Mouse (Mus musculus) cerebellum, adult 9-10 months (tissue): Measurements from ENCODE around the gene Trim34a.
"Not testable (repeated sequence)": the region's sequence is repeated elsewhere in the genome, so short reads cannot be mapped to it uniquely, and the experiment has no call there.

Experiments
- DNase-seq: peaks from one replicate; pipeline ENCODE4 v3.0.0; 2022

Gene Trim34a

DNA sequence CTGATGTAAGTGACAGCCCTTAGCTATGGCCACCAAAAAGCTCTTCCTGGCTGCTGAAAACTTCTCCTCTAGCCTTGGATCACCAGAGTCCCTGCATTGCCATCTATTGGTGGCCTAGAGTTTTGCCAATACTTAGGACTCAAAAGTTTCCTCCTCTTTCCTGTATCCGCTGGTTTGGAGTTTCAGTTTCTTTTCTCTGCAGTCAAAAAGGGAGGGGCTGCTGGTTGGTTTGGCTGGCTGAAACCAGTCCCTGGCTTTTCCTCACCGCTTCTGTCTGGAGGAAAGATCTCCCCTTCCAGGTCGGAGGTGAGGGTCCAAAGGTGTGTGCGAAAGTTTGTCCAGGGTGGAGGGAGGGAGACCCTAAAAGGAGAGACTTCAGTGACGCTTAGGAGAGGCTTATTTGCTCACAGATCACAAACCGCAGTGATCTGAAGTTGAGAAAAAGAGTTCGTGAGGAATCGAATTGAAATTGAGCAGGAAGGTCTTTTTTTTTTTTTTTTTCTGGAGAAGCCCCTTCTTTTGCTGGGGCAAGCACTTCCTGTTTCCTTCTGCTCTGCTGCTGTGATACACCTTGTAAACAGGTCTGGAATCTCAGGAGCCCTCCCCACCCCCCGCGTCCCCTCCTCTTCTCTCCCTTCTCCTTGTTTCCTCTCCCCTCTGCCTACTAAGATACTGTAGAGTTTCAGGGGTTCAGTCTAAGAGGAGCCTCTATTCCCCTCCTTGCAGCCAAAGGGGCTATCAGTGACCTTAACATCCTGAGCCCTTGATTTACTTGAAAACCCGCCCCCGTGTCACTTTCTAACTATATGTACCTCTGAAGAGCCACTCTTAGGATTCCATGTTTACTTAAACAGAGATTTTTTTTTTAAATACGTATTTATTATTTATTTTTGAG, at the start of gene Trim34a:
TSS of gene Trim34a (plus strand) at position 171 of the 895 bp plus-strand sequence.
- no peak for DNase-seq

DNA sequence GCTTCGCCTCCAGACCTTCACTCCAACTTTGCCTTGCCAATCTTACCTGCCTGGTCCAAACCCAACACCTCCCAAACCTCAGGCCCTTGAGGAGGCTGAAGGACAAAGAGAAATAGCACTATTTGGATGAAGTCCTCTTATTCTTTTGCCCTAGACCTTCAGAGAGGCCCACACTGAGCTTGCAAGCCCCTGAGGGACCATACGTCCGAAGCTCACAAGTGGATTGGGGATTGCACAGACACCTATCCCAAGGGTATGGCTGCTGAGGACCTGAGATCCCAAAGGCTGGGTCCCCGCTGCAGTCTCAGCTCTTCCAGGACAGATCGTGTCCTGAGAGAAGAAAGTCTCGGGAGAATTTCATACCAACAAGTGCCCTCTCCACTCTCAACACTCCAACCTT, 48.4 kb upstream of the Trim34a start, which contains the start of gene Olfr649:
TSS of gene Olfr649 (minus strand) at position 101 of the 400 bp plus-strand sequence.
- DNase-seq, result no peak

DNA sequence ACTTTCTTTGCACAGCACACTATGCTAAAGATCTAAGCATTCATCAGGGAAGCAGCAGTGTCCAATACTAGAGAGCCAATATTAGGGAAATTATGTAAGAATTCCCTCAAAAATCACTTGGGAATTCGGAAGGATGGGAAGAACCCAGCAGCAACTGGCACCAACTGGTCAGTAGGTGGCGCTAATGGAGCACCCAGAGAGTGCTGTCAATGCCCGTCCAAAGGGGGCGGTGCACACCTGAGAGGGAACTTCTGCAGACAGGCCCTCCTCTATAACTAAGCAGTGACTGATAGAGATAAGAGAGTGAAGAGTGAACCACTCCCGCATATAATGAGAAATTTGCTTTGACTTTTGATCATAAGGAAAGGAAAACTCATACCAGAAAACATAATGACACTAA, 44.4 kb upstream of the Trim34a start:
- peak; percentile 9 for DNase-seq

DNA sequence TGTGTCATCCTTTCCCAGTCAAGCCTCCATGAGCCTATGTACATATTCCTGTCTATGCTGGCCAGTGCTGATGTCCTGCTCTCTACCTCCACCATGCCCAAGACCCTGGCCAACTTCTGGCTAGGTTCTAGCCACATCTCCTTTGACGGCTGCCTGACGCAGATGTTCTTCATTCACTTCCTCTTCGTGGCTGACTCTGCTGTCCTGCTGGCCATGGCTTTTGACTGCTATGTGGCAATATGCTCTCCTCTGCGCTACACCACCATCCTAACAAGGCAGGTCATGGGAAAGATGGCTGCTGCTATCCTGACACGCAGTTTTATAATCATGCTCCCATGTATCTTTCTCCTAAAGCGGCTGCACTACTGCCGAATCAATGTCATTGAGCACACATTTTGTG, 38.1 kb upstream of the Trim34a start:
- DNase-seq, result no peak

DNA sequence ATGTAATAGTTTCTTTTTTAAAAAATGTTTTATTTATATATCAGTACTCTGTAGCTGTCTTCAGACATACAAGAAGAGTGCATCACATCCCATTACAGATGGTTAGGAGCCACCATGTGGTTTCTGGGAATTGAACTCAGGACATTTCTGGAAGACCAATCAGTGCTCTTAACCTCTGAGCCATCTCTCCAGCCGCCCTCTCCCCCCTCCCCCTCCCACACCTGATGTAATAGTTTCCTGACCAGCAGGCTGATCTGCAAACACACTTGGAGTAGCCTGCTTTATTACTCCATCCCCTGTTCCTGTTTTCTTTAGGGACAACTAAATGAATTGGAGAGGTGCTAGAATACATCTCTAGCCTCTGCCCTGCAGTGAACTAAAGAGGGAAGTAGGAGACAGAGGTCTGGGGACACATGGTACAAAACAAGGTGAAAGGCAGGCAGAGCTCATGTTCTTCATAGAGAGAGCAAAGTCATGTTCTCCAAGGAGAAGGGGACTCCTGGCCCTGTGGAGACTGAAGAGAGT, 28.2 kb upstream of the Trim34a start:
- DNase-seq, result no peak

DNA sequence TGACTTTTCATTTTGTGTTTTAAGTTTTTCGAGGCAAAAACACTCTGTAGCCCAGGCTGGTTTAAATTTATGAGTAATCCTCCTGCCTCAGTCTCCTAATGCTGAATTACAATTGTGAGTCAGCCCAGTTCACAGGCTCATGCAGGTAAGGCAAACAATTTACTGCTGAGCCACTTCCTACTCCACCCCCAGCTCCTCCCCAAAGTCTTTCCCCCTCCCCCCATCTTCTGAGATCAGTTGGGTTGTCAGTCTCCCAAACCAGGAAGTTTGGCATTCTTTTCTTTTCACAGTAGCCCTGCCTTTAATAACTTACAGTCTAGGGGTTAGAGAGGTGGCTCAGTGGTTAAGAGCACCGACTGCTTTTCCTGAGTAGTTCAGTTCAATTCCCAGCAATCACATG, 26.4 kb upstream of the Trim34a start:
- DNase-seq, result no peak

DNA sequence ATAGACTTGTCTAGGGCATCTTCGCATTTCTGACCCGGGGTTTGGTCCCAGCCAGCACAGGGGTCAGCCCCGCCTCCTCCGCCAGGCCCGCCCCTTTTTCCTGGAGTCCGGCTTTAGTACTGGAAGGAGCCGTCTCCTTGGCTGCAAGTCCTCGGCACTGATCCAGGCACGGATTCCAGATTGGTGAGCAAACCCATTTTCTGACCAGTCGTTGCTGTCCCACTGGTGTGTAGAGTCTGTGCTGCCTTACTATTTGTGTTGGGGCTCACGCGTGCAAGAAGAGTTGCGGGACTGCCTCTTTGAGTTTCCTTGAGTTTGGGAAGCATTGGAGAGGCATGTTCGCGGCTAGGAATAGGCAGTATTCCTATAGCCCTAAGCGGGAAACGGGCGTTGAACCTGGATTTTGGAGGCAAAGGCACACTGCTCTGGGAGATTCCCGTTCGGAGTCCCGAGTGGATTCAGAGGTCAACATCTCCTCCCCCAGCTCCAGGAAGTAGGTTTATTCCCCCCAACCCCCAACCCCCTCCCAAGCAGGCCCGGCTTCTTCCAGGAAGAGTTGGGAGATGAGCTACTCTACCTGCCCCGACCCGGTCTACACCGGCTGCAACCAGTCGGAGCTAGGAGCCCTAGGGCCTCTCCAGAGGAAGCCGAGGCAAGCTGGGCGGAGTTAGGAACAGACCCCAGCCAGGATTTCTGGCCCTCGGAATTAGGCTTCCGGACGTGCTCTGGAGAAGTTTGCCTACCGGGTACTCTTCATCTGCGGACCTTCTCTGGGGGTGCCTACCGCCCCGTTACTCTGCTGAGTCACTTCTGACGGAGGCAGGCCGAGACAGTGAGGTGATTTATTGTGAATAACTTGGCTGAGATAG, 25.3 kb upstream of the Trim34a start, which contains the start of gene Trim6:
TSS of gene Trim6 (plus strand) at position 93 of the 869 bp plus-strand sequence.
- DNase-seq, result no peak

DNA sequence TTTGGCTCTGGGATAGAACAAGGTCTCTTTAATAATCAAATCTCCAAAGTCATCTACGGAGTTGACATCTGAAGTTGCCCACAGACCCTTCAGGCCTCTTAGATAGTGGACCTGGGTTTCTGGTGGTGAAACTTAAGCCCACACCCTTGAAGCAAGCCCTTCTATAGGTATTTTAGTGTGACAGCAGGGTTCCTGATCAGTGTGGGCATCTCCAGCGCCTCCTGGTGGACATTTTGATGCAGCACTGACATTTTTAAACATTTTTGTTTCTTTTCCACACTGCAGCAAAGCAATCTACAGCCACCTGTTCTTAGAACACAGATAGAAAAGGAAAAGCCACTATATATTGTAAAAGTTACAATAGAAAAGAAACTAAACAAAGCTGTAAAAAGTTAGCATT, 13.1 kb upstream of the Trim34a start:
- DNase-seq, result no peak

DNA sequence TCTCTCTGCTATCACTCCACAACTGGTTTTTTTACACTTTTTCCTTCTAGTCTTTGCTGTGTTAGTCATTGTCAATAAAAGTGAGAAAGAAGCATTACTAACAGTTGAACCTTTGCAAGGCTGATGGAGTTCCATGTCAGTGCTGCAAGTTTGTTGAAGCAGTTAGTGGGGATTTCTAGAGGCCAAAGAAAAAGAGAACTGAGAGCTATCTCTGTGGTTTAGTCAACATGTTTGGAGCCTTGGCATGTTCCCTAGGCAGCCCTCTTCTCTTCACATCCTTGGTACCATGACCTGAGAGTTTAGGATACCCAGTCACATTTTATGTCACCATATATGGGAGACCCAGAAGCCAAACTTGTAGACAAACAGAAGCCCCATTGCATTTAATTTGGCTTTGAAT, 3.4 kb upstream of the Trim34a start:
- DNase-seq, result no peak

DNA sequence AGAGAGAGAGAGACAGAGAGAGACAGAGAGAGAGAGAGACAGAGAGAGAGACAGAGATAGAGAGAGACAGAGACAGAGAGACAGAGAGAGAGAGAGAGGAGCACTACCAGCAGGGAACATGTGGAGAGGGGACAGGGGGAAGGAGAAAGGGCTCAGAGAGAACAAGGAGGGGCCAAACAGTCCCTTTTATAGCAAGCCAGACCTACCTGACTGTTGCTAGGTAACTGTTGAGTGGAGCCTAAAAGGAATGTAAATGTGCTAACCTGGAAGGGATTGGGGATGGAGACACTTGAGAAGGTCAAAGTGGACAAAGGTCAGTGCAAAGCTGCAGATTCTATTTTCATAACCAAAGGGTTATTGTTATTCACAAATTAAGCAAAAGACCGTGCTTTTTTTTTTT, 641 bp upstream of the Trim34a start:
- no peak for DNase-seq

DNA sequence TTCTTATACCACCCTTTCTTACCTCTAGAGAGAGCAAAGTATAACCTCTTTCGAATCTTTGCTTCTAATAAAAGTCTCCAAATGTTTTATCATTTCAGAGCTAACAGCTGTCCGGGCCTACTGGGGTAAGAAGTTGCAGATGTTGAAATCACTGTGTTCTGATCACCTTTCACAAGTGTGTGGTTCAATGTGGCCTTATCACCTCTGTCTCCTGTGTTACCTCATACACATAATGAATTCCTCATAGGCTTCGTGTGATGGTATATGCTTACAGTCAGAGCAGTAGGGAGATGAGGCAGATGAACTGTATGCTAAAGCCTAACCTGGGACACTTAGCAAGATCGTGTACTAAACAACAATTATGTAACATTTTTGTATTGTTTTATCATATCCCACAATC, 16.1 kb downstream of the Trim34a start:
- DNase-seq, result not testable (repeated sequence)

DNA sequence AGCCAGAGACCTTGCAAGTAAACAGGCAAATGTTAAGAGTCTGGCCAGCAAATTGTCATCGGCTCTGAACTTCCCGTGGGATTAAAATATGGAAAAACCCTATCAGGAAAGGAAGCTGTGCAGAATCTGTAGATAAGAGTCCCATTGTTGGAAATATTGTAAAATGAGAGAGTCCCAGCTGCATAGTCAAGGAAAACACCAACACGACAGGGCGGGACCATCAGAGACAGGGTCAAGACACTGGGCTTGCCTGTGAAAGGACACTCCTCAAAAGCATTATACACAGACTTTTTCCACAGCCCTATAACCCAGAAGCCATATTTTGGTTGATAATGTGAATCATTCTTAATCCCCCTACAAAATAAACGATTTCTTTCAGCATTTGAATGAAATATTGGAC, 21.1 kb downstream of the Trim34a start:
- not testable (repeated sequence) for DNase-seq

DNA sequence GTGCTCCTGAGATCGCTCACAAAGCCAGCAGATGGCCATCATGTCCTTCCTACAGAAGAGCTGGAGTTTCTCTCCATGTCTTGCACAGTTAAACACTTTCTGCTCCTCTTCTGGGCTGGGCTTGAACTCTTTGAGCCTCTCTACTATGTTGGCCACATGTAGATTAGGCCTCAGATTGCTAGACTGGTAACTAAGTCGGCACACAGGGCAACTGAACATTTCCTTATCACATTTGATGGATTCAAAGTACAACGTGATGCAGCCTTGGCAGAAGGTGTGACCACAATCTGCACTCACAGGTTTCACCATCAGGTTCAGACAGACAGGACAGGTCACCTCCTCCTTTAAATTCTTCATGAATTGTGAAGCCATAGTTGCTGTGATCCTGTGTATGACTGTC, 35.1 kb downstream of the Trim34a start:
- not testable (repeated sequence) for DNase-seq

DNA sequence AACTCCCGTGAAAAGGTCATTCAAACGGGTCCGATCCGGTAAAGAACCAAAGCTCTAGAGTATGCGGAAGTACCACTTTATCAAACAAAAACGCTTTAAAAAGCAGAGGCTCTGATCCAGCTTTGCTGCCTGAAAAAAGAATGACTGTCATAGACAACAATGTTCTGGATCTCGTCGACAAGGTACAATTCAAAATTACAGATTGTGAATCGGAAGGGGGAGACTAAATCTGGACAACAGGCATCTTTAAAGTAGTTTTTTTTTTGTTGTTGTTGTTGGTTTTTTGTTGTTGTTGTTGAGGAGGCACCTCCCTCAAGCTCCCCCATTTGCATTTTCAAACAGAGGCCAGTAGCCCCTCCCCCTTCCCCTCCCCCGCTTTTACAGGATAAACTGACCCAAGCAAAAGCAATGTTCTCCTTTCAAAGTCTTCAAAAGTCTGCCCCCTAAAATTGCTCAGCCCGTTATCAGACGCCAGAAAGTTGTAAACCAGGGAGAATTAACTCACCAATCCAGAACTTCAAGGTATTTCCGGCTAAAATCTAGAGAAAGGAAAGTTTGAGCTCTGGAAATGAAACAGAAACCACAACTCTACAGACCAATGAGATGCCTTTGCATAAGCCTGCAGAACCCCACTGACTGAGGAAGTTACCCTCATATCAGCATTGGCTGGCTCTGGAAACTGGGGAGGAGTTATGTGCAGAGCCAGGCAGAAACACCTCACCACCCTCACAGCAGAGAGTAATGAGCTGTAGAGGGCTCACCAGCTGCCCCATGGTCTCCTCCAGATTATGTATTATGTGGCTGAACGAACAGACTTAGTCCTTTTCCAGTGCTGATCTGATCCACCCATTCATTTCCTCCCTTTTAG, 43.6 kb downstream of the Trim34a start, which contains the start of gene Trim5:
TSS of gene Trim5 (minus strand) at position 519 of the 868 bp plus-strand sequence.
- DNase-seq, result not testable (repeated sequence)

DNA sequence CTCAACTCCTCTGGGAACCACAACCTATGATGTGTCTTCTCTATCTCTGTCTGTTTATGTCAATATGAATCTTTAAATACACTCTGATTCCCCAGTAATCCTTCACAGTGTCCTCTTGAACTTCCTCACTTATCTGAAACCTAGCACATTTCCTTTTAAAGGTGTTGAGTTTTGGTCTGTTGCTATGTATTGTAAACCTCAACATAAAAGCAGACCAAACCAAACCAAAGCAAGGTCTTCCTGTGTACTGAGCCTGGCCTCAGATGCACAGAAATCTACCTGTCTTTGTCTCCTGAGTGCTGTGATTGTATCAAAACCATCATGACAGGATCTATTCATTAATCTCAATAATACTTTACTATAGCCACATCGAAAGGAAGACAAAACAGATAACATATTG, 46.4 kb downstream of the Trim34a start:
- DNase-seq, result no peak

DNA sequence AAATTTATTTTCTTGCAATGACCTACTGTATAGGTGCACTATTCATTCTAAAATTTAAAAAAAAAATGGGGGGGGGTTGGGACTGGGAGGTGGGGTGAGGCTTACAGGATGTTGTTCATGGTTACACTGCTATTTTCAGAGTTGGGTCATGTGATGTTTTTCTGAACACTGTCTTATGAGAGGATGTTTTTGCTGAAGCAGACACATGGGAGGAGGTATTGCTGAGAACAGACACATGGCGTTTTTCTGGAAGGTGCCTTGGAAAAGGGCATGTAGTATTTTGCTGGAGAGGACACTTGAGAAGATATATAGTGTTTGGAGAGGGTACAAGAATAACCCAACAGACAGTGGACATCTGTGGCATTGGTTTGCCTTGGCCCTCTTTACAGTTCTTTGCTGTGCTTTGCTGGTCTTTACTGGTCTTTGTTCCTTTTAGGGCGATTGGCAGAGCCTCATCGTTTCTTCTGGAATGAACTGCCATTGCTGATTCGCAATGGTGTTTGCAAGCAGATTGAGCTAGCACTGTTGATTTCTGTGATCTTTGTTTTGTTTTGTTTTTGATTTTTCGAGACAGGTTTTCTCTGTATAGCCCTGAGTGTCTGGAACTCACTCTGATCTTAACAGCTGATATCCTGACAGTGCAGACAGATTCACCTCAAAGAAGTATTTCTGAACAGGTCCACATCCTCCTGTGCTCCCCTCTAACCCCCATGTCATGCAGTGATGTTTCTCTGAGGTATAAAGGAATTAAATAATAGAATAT, 47.6 kb downstream of the Trim34a start:
- DNase-seq, result no peak
